Mouse (Mus musculus): ENCODE measurements at regions not wholly inside any gene's neighbourhood (a gene's known extent, or its start where the extent isn't known, plus 50 kb on each side); places are given as distances from the start of the nearest gene placed in this dataset.

DNA sequence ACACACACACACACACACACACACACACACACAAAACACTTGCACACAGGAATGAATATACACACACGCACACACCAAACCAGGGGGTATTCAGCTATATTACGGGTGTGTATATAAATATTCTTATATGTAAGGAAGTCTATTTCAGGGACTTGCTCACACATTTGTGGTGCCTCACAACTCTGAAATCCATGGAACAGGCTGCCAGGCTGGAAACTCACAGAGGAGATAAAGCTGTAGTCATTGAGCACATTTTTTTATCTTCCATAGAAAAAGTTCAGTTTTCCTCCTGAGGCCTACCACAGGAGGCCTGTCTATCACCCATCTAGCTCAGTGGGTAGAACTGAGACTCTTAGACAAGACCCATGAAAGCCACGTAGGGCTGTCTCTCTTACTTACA lies 83.8 kb downstream of the Ier5 start:
- 61% methylated on average over 3 of the region's 3 CpGs for WGBS (ENCODE audit: insufficient replicate concordance)
- Histone ChIP-seq H3K9me3 (ENCODE audit: low read length) (no peaks in the 10 kb centered on the region), H3K27ac (ENCODE audit: low read depth) (no peak overlapping the region), H3K9ac (replicated peaks) (no peak overlapping the region), H3K4me2 (ENCODE audit: low read depth, low read length) (no peak overlapping the region), H3K27me3 (ENCODE audit: insufficient read depth, low read length) (no peaks in the 10 kb centered on the region), H3K4me3 (ENCODE audit: low read depth, low read length) (no peak overlapping the region), H3K36me3 (replicated peaks; ENCODE audit: insufficient read depth, low read length) (no peaks in the 10 kb centered on the region), H3K4me1 (ENCODE audit: insufficient read depth) (no peaks in the 10 kb centered on the region)
- ATAC-seq (no peak), DNase-seq (no peak)
- no peak for TF ChIP-seq EP300 (IDR thresholded peaks at IDR 0.05; ENCODE audit: low read depth)
- TF ChIP-seq CTCF (IDR thresholded peaks at IDR 0.05; ENCODE audit: low read depth): no peak

- Histone ChIP-seq H3K27me3 (ENCODE audit: insufficient read depth, low read length) (no peaks in the 10 kb centered on the region), H3K9me3 (ENCODE audit: low read length) (no peaks in the 10 kb centered on the region), H3K27ac (ENCODE audit: low read depth) (no peak overlapping the region), H3K4me3 (ENCODE audit: low read depth, low read length) (no peak overlapping the region), H3K9ac (replicated peaks) (no peak overlapping the region), H3K4me2 (ENCODE audit: low read depth, low read length) (no peak overlapping the region), H3K4me1 (ENCODE audit: insufficient read depth) (no peaks in the 10 kb centered on the region), H3K36me3 (replicated peaks; ENCODE audit: insufficient read depth, low read length) (no peaks in the 10 kb centered on the region)
- TF ChIP-seq CTCF (IDR thresholded peaks at IDR 0.05; ENCODE audit: low read depth): no peak
- no peak for TF ChIP-seq EP300 (IDR thresholded peaks at IDR 0.05; ENCODE audit: low read depth)
- DNase-seq: no peak
- no peak for ATAC-seq
- 75% methylated on average over 3 of the region's 3 CpGs for WGBS (ENCODE audit: insufficient replicate concordance)
Observed at GRCm38 (mm10) chr1:155014944-155015343, 84.5 kb downstream of the Ier5 start.

- Histone ChIP-seq H3K9ac (replicated peaks) (no peak overlapping the region), H3K27ac (ENCODE audit: low read depth) (no peak overlapping the region), H3K4me1 (ENCODE audit: insufficient read depth) (no peaks in the 10 kb centered on the region), H3K4me2 (ENCODE audit: low read depth, low read length) (no peak overlapping the region), H3K9me3 (ENCODE audit: low read length) (no peaks in the 10 kb centered on the region), H3K4me3 (ENCODE audit: low read depth, low read length) (no peak overlapping the region), H3K27me3 (ENCODE audit: insufficient read depth, low read length) (no peaks in the 10 kb centered on the region), H3K36me3 (replicated peaks; ENCODE audit: insufficient read depth, low read length) (no peaks in the 10 kb centered on the region)
- ATAC-seq (no peak), DNase-seq (no peak)
- 39% methylated on average over 4 of the region's 4 CpGs for WGBS (ENCODE audit: insufficient replicate concordance)
- TF ChIP-seq EP300 (IDR thresholded peaks at IDR 0.05; ENCODE audit: low read depth): no peak
- no peak for TF ChIP-seq CTCF (IDR thresholded peaks at IDR 0.05; ENCODE audit: low read depth)
Observed at GRCm38 (mm10) chr1:155013784-155014183, 85.7 kb downstream of the Ier5 start.

DNA sequence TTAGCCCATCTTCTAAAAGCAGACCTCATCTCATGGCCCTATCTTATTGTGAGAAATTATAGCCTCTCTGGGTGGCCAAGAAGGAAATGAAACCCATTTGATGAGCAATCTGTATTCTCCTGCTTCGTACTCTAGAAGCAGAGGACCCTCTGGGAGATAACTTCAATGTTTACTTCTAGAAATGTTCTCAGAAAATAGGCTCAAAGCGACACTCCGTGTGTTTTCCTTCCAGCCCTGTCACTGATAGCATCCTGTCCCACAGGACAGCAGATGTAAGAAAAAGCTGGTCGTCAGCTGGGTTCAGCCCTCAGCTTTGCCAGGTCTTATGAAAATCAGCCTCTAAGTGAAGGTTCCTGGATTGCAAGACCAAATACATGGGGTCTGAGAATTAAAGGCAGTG lies 86.1 kb downstream of the Ier5 start:
- ATAC-seq: no peak
- no peaks in the 10 kb centered on the region for H3K4me1 ChIP-seq (ENCODE audit: insufficient read depth)
- H3K9me3 ChIP-seq (ENCODE audit: low read length): no peaks in the 10 kb centered on the region
- 52% methylated on average over 4 of the region's 4 CpGs for WGBS (ENCODE audit: insufficient replicate concordance)
- no peaks in the 10 kb centered on the region for H3K36me3 ChIP-seq (replicated peaks; ENCODE audit: insufficient read depth, low read length)
- H3K9ac ChIP-seq (replicated peaks): no peak overlapping the region
- no peak for TF ChIP-seq CTCF (IDR thresholded peaks at IDR 0.05; ENCODE audit: low read depth)
- no peak for DNase-seq
- no peak overlapping the region for H3K27ac ChIP-seq (ENCODE audit: low read depth)
- no peak overlapping the region for H3K4me3 ChIP-seq (ENCODE audit: low read depth, low read length)
- H3K27me3 ChIP-seq (ENCODE audit: insufficient read depth, low read length): no peaks in the 10 kb centered on the region
- no peak overlapping the region for H3K4me2 ChIP-seq (ENCODE audit: low read depth, low read length)

- DNase-seq: peak; percentile 85
- WGBS (ENCODE audit: insufficient replicate concordance): 17% methylated on average over 16 of the region's 16 CpGs
- H3K27ac ChIP-seq (ENCODE audit: low read depth): no peak overlapping the region
- no peak overlapping the region for H3K4me3 ChIP-seq (ENCODE audit: low read depth, low read length)
- H3K36me3 ChIP-seq (replicated peaks; ENCODE audit: insufficient read depth, low read length): no peaks in the 10 kb centered on the region
- no peak overlapping the region for H3K4me2 ChIP-seq (ENCODE audit: low read depth, low read length)
- H3K27me3 ChIP-seq (ENCODE audit: insufficient read depth, low read length): no peaks in the 10 kb centered on the region
- no peak overlapping the region for H3K9ac ChIP-seq (replicated peaks)
- TF ChIP-seq EP300 (IDR thresholded peaks at IDR 0.05; ENCODE audit: low read depth) (no peak), CTCF (IDR thresholded peaks at IDR 0.05; ENCODE audit: low read depth) (peak; percentile 99)
- peak; percentile 60 for ATAC-seq
- H3K4me1 ChIP-seq (ENCODE audit: insufficient read depth): no peaks in the 10 kb centered on the region
- H3K9me3 ChIP-seq (ENCODE audit: low read length): no peaks in the 10 kb centered on the region
Observed at GRCm38 (mm10) chr1:155006539-155007486, 92.6 kb downstream of the Ier5 start.

- no peaks in the 10 kb centered on the region for H3K4me1 ChIP-seq (ENCODE audit: insufficient read depth)
- ATAC-seq: no peak
- H3K9ac ChIP-seq (replicated peaks): no peak overlapping the region
- no peaks in the 10 kb centered on the region for H3K9me3 ChIP-seq (ENCODE audit: low read length)
- no peak overlapping the region for H3K4me3 ChIP-seq (ENCODE audit: low read depth, low read length)
- no peak overlapping the region for H3K4me2 ChIP-seq (ENCODE audit: low read depth, low read length)
- DNase-seq: no peak
- TF ChIP-seq EP300 (IDR thresholded peaks at IDR 0.05; ENCODE audit: low read depth) (no peak), CTCF (IDR thresholded peaks at IDR 0.05; ENCODE audit: low read depth) (no peak)
- H3K27me3 ChIP-seq (ENCODE audit: insufficient read depth, low read length): no peaks in the 10 kb centered on the region
- no peak overlapping the region for H3K27ac ChIP-seq (ENCODE audit: low read depth)
- WGBS (ENCODE audit: insufficient replicate concordance): 66% methylated on average over 10 of the region's 10 CpGs
- H3K36me3 ChIP-seq (replicated peaks; ENCODE audit: insufficient read depth, low read length): no peaks in the 10 kb centered on the region
Observed at GRCm38 (mm10) chr1:155006099-155006498, 93.3 kb downstream of the Ier5 start.
